Mouse (Mus musculus) liver, embryonic 14.5 days (tissue): ENCODE measurements around the gene D7Ertd443e. TPM values are rescaled to one million over a fixed set of nuclear protein-coding genes. Genes with fewer than 3 reads are reported as not detected.
A peak's percentile ranks its signal among the peaks of the same experiment; 100 is the strongest.

Source experiments
- ATAC-seq: fragments of 200-750 bp; cut with Nextera tagmentation; 2 replicates; pipeline ENCODE4 v1.8.0; 2017; ENCODE audit warnings: moderate number of reproducible peaks, mild to moderate bottlenecking, moderate library complexity; ENCODE audit not compliant: insufficient read depth
- DNase-seq, 3 experiments: peaks; one replicate each; pipeline ENCODE4 v3.0.0-alpha.2; 2012 to 2013; ENCODE audit warnings: low read depth in 3 of 3, low spot score in 3 of 3
- H3K27ac ChIP-seq: fragments of 300-500 bp; sonication (generic); 2 replicates; pipeline ENCODE4 v1.5.1; 2014; ENCODE audit warnings: moderate library complexity, mild to moderate bottlenecking, control low read depth, inconsistent platforms
- H3K27me3 ChIP-seq: fragments of 300-500 bp; sonication (generic); 2 replicates; pipeline ENCODE4 v1.6.1; 2014; ENCODE audit warnings: mild to moderate bottlenecking, low read length, moderate library complexity; ENCODE audit not compliant: control insufficient read depth, insufficient read depth
- H3K36me3 ChIP-seq: fragments of 300-500 bp; sonication (generic); replicated peaks from 2 replicates; pipeline ENCODE4 v1.6.1; 2014; ENCODE audit warnings: low read depth; ENCODE audit not compliant: control insufficient read depth, insufficient read depth
- H3K4me1 ChIP-seq, 2 experiments: fragments of 200-500 bp in 1 of 2; fragments of 300-500 bp in 1 of 2; sonication (generic) in 1 of 2; replicated peaks; 2 replicates each; pipeline ENCODE4 v1.6.1; 2012 to 2014; ENCODE audit warnings: antibody characterized with exemption in 1 of 2, inconsistent platforms in 1 of 2, low read length in 1 of 2; ENCODE audit not compliant: control insufficient read depth in 2 of 2, insufficient read depth in 2 of 2
- H3K4me2 ChIP-seq: fragments of 300-500 bp; sonication (generic); 2 replicates; pipeline ENCODE4 v1.6.1; 2014; ENCODE audit warnings: low read depth, mild to moderate bottlenecking, control low read depth, moderate library complexity
- H3K4me3 ChIP-seq, 2 experiments: fragments of 200-500 bp in 1 of 2; fragments of 300-500 bp in 1 of 2; sonication (generic) in 1 of 2; 2 replicates each; pipeline ENCODE4 v1.5.1; 2012 to 2014; ENCODE audit warnings: low read depth in 2 of 2, low read length in 2 of 2, mild to moderate bottlenecking in 2 of 2, control low read depth in 1 of 2, inconsistent platforms in 1 of 2, moderate library complexity in 1 of 2; ENCODE audit not compliant: insufficient read depth in 1 of 2
- H3K9ac ChIP-seq: fragments of 300-500 bp; sonication (generic); replicated peaks from 2 replicates; pipeline ENCODE4 v1.6.1; 2014; ENCODE audit warnings: mild to moderate bottlenecking, control low read depth, moderate library complexity
- H3K9me3 ChIP-seq: fragments of 300-500 bp; sonication (generic); 2 replicates; pipeline ENCODE4 v1.6.1; 2016; ENCODE audit warnings: low read length, mixed read lengths; ENCODE audit not compliant: control insufficient read depth
- CTCF ChIP-seq: IDR thresholded peaks from 2 replicates; pipeline ENCODE4 v1.5.1; 2016; ENCODE audit warnings: antibody characterized with exemption, low read depth, control low read depth
- EP300 ChIP-seq: IDR thresholded peaks from 2 replicates; pipeline ENCODE4 v1.6.1; 2016; ENCODE audit warnings: antibody characterized with exemption, low read depth
- WGBS: fragments of 180-500 bp; shearing (Covaris S2); extraction: QIAGEN DNeasy Blood & Tissue Kit; methylation state at CpG from one replicate; pipeline ENCODE4 v1.1.7; 2014; ENCODE audit not compliant: insufficient replicate concordance; 5-methylcytosine and 5-hydroxymethylcytosine counted together
- polyA plus RNA-seq, 2 experiments: library from polyadenylated mRNA; depleted of rRNA in 1 of 2; stranded (reverse) in 1 of 2; unstranded in 1 of 2; fragments of >200 nt; fragmentation: Nextera tagmentation in 1 of 2; extraction: Ambion mirVana in 1 of 2; gene quantifications; 2 replicates each; pipeline versions ENCODE4 v1.2.1 to v1.2.3; 2012 to 2014

D7Ertd443e gene
- polyA plus RNA-seq, 2 experiments, result 0.02 TPM; not detected in 1

DNA sequence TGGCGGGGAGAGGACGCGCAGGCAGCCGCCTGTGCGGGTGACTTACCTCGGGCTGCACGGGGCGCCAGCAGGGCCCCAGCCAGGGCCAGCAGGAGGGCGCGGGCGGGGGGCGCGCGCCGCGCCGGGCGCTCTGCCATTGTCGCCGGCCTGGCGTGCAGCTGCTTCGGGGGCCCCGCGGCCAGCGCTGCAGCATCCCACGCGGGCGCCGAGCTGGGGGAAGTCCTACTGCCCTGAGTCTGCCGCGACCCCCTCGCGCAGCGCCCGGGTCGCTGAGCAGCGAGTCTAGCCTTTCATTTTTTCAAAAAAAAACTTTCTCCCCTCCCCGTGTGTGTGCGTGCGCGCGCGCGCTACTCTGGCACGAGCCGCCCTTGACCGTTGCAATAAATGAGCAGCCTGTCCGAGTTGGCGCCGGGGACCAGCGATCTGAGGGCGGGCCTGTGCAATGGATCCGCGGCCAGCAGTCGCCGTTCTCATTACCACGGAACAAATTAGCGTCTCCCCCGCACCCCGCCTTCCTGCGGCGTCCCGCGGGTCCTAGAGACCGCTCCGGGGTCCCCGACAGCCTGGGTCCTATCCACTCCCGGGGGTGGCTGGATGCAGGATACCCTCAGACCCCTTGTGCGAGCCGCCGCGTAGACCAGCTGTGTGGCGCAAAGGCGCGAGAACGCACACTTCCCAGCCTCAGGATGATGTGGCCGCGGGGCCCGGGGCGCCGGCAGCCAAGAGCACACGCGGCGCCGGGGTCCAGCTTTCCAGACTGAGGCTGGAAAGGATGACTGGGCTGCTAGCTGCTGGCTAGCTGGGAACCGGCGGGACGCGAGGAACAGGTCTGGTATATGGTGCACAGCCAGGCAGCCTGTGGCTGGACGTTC, 160.5 kb downstream of the D7Ertd443e start:
- Histone ChIP-seq H3K4me3 (peak overlapping the region; percentile 31 to 32), H3K4me2 (peak overlapping the region; percentile 34), H3K9me3 (no peaks in the 10 kb centered on the region), H3K27me3 (peaks cover 22% of the 10 kb centered on the region), H3K9ac (no peak overlapping the region), H3K4me1 (peaks cover 0 to 2% of the 10 kb centered on the region in 2 experiments; a peak in 2 of 4 replicates), H3K36me3 (no peaks in the 10 kb centered on the region), H3K27ac (no peak overlapping the region)
- TF ChIP-seq EP300 (no peak), CTCF (no peak)
- no peak for DNase-seq
- no peak for ATAC-seq
- under 1% methylated on average over 85 of the region's 90 CpGs for WGBS

DNA sequence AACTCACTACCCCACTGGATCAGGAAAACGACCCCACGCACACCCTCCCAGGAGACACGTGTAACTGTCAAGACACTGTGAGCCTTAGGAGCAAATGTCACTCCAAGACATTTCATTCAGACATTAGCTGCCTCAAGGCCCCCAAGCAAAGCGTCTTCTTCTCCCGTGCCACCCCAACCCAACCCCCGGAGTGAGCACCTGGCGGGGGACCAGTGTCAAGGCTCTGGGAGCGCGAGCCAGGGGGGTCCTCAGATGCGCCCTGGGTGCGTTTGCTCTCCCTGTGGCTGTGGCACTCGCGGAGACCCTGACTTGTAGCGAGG, 161.1 kb downstream of the D7Ertd443e start:
- no peak for ATAC-seq
- Histone ChIP-seq H3K36me3 (no peaks in the 10 kb centered on the region), H3K9ac (no peak overlapping the region), H3K4me2 (peak overlapping the region; percentile 34; the same call in 1 of the 2 replicates), H3K4me1 (peaks cover 0 to 1% of the 10 kb centered on the region in 2 experiments; a peak in 2 of 4 replicates), H3K4me3 (peak overlapping the region; percentile 31 to 32), H3K27ac (no peak overlapping the region), H3K27me3 (peaks cover 22% of the 10 kb centered on the region), H3K9me3 (no peaks in the 10 kb centered on the region)
- TF ChIP-seq CTCF (no peak), EP300 (no peak)
- no peak for DNase-seq
- WGBS, result under 1% methylated on average over 14 of the region's 14 CpGs

DNA sequence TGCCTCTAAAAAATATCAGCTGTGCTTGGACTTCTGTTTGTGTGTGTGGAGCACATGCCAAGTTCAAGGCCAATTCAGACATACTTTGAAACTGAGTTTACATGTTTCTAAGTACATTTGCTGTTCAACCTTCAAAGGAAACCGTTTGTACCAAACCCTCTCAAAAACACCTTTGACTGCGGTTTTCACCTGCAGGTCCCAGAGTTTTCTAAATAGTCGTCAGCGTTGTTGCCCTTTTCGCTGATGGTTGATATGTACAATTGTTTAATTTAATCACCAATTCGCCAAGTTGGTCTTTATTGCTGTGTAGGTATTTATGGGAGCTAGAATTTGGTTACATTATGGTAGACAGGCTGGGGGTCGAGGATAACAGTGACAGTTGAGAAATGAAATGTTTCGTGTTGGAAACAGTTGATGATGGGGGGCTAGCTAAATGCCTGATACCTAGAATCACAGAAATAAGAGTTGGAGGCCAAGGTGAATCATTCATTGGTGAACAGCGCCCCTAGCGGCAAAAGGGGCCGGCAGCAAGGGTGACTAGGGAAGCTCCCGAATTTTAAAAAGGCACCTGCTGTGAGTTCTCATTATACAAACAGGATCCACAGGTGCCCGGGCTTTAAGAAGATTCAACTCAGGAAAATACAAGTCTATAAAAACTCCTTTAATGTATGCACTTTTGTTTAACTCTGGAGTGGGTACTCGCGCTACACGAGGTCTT, 161.9 kb downstream of the D7Ertd443e start:
- Histone ChIP-seq H3K4me3 (peak overlapping the region; percentile 31 to 32; a peak in 1 of 4 replicates), H3K36me3 (no peaks in the 10 kb centered on the region), H3K27me3 (peaks cover 22% of the 10 kb centered on the region), H3K9ac (no peak overlapping the region), H3K9me3 (no peaks in the 10 kb centered on the region), H3K4me2 (peak overlapping the region; percentile 13; the same call in 1 of the 2 replicates), H3K27ac (no peak overlapping the region), H3K4me1 (no peaks in the 10 kb centered on the region; a peak in 1 of 4 replicates)
- ATAC-seq, result no peak
- WGBS, result 20% methylated on average over 16 of the region's 16 CpGs
- TF ChIP-seq EP300 (no peak), CTCF (peak; percentile 77)
- peak in 2 of 3 experiments; percentile 2 to 11 for DNase-seq

Other genes with a start within 250 kb of the D7Ertd443e start
- 1.6 and 1.9 TPM in 2 replicates for gene Adam12, start 153.5 kb downstream of the D7Ertd443e start, polyA plus RNA-seq (2012; rRNA removed)
- gene Adam12, start 153.5 kb downstream of the D7Ertd443e start, polyA plus RNA-seq (2014; fragmentation: Nextera tagmentation; extraction: Ambion mirVana), result 1.9 TPM in 2 replicates